Mouse (Mus musculus): Measurements from ENCODE around the gene Dennd5a. TPM values are rescaled to one million over a fixed set of nuclear protein-coding genes. Genes with fewer than 3 reads are reported as not detected.

Gene Dennd5a
- total RNA-seq, 2 experiments from 2014 or later = 211 to 212 TPM

GRCm38 (mm10) chr7:109892530-109892929 is 67.7 kb downstream of the Dennd5a start:
- Histone ChIP-seq H3K4me3 (no peak overlapping the region), H3K27ac (peak overlapping the region; percentile 67; the same call in 1 of the 2 replicates)
- DNase-seq (ENCODE audit: low spot score in 2 of 2) = peak; percentile 82 to 84
- TF ChIP-seq CTCF (conservative IDR thresholded peaks at IDR 0.05) = peak; percentile 88

GRCm38 (mm10) chr7:109891786-109892185 is 68.5 kb downstream of the Dennd5a start:
- no peak for TF ChIP-seq CTCF (conservative IDR thresholded peaks at IDR 0.05)
- no peak for DNase-seq (ENCODE audit: low spot score in 2 of 2)
- Histone ChIP-seq H3K4me3 (no peak overlapping the region), H3K27ac (peak overlapping the region; percentile 67; the same call in 1 of the 2 replicates)

GRCm38 (mm10) chr7:109890256-109890655 is 70.0 kb downstream of the Dennd5a start:
- no peak overlapping the region for H3K27ac ChIP-seq
- DNase-seq (ENCODE audit: low spot score in 2 of 2) = no peak
- TF ChIP-seq CTCF (conservative IDR thresholded peaks at IDR 0.05) = no peak

GRCm38 (mm10) chr7:109889300-109889699 is 71.0 kb downstream of the Dennd5a start:
- TF ChIP-seq CTCF (conservative IDR thresholded peaks at IDR 0.05) = peak; percentile 14; the same call in 1 of the 2 replicates
- no peak overlapping the region for H3K27ac ChIP-seq
- no peak overlapping the region for H3K4me3 ChIP-seq
- DNase-seq (ENCODE audit: low spot score in 2 of 2) = no peak

More at GRCm38 (mm10) chr7:109890256-109890655, 70.0 kb downstream of the Dennd5a start:
- no peak overlapping the region for H3K4me3 ChIP-seq

GRCm38 (mm10) chr7:109886249-109886648 is 74.0 kb downstream of the Dennd5a start:
- no peak for DNase-seq (ENCODE audit: low spot score in 2 of 2)
- H3K4me3 ChIP-seq = no peak overlapping the region
- TF ChIP-seq CTCF (conservative IDR thresholded peaks at IDR 0.05) = no peak
- H3K27ac ChIP-seq = no peak overlapping the region

GRCm38 (mm10) chr7:109882574-109882973 is 77.7 kb downstream of the Dennd5a start:
- Histone ChIP-seq H3K27ac (no peak overlapping the region), H3K4me3 (no peak overlapping the region)
- DNase-seq (ENCODE audit: low spot score in 2 of 2) = no peak
- TF ChIP-seq CTCF (conservative IDR thresholded peaks at IDR 0.05) = no peak

GRCm38 (mm10) chr7:109881561-109882099 is 78.6 kb downstream of the Dennd5a start:
- no peak for DNase-seq (ENCODE audit: low spot score in 2 of 2)
- H3K4me3 ChIP-seq = no peak overlapping the region
- H3K27ac ChIP-seq = no peak overlapping the region
- no peak for TF ChIP-seq CTCF (conservative IDR thresholded peaks at IDR 0.05)

- TF ChIP-seq CTCF (conservative IDR thresholded peaks at IDR 0.05) = no peak
- Histone ChIP-seq H3K4me3 (no peak overlapping the region), H3K27ac (no peak overlapping the region)
- DNase-seq (ENCODE audit: low spot score in 2 of 2) = no peak
Observed at GRCm38 (mm10) chr7:109879158-109879557, 81.1 kb downstream of the Dennd5a start.

GRCm38 (mm10) chr7:109876085-109876484 is 84.2 kb downstream of the Dennd5a start:
- Histone ChIP-seq H3K27ac (no peak overlapping the region), H3K4me3 (no peak overlapping the region)
- peak; percentile 61 for TF ChIP-seq CTCF (conservative IDR thresholded peaks at IDR 0.05)
- DNase-seq (ENCODE audit: low spot score in 2 of 2) = no peak

GRCm38 (mm10) chr7:109875598-109875997 is 84.7 kb downstream of the Dennd5a start:
- DNase-seq (ENCODE audit: low spot score in 2 of 2) = no peak
- TF ChIP-seq CTCF (conservative IDR thresholded peaks at IDR 0.05) = no peak
- Histone ChIP-seq H3K4me3 (no peak overlapping the region), H3K27ac (no peak overlapping the region)

GRCm38 (mm10) chr7:109875033-109875432 is 85.2 kb downstream of the Dennd5a start:
- TF ChIP-seq CTCF (conservative IDR thresholded peaks at IDR 0.05) = no peak
- no peak overlapping the region for H3K27ac ChIP-seq
- no peak overlapping the region for H3K4me3 ChIP-seq
- DNase-seq (ENCODE audit: low spot score in 2 of 2) = no peak

- H3K27ac ChIP-seq = no peak overlapping the region
- H3K4me3 ChIP-seq = no peak overlapping the region
- no peak for DNase-seq (ENCODE audit: low spot score in 2 of 2)
- no peak for TF ChIP-seq CTCF (conservative IDR thresholded peaks at IDR 0.05)
Observed at GRCm38 (mm10) chr7:109873170-109873569, 87.1 kb downstream of the Dennd5a start.

GRCm38 (mm10) chr7:109871232-109871631 is 89.0 kb downstream of the Dennd5a start:
- Histone ChIP-seq H3K4me3 (no peak overlapping the region), H3K27ac (no peak overlapping the region)
- TF ChIP-seq CTCF (conservative IDR thresholded peaks at IDR 0.05) = no peak
- DNase-seq (ENCODE audit: low spot score in 2 of 2) = no peak

- H3K27ac ChIP-seq = no peak overlapping the region
- TF ChIP-seq CTCF (conservative IDR thresholded peaks at IDR 0.05) = peak; percentile 56
- no peak for DNase-seq (ENCODE audit: low spot score in 2 of 2)
- H3K4me3 ChIP-seq = no peak overlapping the region
Observed at GRCm38 (mm10) chr7:109868498-109868897, 91.8 kb downstream of the Dennd5a start.
